Mouse (Mus musculus): Measurements from ENCODE around the gene Zmynd10.

DNA sequence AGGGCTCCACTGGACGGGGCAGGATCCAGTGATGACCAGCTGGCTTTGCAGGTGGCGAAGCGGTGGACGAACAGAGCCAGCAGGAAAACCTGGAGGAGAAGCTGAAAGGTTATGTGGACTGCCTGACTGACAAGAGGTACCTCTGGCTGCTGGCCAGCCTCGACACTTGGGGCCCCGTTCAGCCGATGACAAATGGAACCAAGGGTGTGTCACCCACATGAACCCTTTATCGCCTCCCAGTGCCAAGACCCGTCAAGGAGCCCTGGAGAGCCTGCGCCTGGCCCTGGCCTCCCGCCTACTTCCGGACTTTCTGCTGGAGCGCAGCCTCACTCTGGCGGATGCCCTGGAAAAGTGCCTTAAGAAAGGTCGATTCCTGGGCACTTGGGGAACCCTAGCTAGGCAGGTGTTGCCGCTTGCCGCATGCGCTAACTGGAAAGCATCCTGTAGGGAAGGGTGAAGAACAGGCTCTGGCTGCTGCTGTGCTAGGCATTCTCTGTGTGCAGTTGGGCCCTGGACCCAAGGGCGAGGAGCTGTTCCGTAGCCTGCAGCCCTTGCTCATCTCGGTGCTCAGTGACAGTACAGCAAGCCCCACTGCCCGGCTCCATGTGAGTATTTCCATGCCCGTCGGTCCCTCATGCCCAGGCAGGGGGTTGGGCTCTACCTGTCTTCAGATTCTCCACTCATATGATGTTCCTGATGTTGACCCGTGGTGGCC lies 43.1 kb downstream of the Zmynd10 start:
- TF ChIP-seq CTCF (IDR thresholded peaks at IDR 0.05; ENCODE audit: low read depth, low read length), result no peak
- no peak for TF ChIP-seq GATA1 (IDR thresholded peaks at IDR 0.05; ENCODE audit: borderline replicate concordance, low read length)
- TF ChIP-seq TAL1 (conservative IDR thresholded peaks at IDR 0.05; ENCODE audit: low read depth, low read length), result no peak
